Mouse (Mus musculus) kidney, postnatal 36 days (tissue): Measurements from ENCODE around the gene Igf2bp2.

Experiments
- DNase-seq, 2 experiments: peaks; one replicate each; pipeline ENCODE4 v3.0.0; 2021 to 2022; ENCODE audit warnings: mixed read lengths in 2 of 2

Igf2bp2 gene

DNA sequence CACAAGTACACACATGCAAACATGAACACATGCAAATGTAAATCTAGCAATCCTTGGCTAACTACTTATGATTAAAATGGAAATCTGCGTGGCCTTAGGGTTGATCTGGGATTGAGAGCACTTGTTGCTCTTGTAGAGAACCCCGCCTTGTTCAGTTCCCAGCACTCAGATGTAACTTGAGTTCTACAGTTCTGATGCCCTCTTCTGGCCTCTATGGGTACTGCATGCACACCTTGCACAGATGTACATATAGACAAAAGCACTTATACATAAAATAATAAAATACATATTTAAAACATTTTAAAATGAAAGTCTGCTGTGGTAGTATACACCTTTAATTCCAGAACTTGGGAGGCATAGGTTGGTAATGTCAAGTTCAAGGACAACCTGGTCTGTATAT is 141.0 kb downstream of the Igf2bp2 start:
- DNase-seq = peak in 1 of 2 experiments; percentile 38

DNA sequence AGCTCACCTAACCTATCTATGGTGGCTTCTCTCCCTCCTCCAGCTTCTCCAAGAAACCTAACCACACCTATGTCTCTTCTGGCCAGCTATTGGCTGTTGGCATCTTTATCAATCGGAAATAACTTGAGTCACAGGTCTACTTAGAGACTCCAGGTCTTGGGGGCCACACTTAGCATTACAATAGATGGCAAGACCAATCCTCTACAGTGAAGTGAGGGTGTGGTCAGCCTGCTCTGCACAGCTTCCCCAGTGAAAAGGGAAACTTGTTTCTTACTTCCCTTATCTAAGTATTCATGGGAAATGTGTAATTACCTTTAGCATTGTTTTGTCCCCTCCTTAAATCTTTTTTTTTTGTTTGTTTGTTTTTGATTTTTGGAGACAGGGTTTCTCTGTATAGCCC is 147.5 kb downstream of the Igf2bp2 start:
- no peak for DNase-seq

DNA sequence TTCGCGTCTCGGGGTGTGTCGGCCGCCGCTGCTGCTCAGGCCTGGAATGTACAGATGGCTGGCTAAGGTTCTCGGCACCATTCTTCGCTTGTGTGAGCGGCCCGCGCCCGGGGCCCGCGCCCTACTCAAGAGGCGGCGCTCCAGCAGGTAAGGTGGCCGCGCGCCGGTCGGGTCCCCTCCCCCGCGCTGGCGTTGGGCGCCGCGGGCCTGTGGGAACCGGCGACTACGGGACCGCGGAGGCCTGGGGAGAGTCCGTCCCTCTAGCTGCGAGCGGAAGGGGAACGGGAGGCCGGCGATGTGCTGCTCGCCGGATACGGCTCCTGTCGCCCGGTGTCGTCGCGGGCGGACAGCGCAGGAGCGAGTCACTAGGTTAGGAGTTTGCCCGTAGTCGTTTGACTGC is 153.5 kb downstream of the Igf2bp2 start:
- peak; percentile 48 to 75 for DNase-seq

DNA sequence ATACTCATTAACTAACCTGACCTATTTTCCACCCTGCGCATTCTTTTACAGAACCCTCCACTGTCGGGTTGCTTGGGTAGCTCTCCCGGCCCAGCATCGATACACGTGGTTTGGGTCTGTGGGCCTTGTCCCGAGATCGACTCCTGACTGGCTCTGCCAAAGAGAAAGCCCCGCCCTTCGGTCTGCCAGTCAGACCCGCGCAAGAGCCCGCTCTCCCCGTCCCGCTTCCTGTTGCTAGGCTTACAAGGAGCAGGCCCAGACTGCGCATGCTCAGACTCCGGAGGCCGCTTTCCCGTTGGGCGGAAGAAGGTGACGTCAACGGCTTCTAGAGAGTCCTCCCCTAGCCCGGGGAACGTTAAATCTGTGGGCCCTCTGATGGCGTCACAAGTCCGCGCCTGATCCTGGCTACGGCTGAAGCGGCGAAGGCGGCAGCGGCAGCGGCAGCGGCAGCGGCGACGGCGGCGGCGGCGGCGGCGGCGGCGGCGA is 154.0 kb downstream of the Igf2bp2 start, which contains the start of gene Senp2:
Senp2 (plus strand) TSS at position 386 of the 486 bp plus-strand sequence.
- peak; percentile 100 for DNase-seq
